Mouse (Mus musculus): ENCODE data around the gene Edem3.

Edem3 gene

DNA sequence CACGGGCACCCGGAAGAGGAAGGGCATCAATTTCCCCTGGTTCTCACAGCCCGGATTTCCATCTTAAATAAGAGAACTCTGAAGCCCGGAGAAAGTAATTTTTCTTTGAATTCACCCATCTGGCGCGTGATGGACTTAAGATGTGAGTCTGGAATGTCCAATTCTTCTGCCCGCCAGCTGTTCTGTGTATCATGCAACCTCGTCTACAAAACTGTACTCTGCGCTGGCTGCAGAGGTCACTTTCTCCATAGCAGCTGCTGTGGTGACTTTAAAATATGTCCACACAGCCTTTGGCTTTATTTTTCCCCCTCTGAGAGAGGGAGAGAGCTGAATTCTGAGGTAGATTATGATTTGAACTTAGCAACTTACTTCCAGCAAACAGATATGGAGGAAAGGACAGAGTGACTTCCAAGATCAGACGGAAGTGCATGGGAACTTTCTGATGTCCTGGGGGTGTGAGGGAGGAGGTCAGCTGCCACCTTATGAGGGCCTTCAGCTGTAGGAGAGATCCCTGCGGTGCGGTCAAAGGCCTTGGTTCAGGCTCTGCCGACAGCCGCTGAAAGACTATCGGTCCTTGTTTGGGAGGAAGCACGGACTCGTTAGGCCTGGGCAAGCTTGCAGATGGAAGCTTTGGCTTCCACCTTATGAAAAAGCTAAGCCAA is 108.1 kb downstream of the Edem3 start:
- no peak for DNase-seq (ENCODE audit: low spot score in 2 of 2)

DNA sequence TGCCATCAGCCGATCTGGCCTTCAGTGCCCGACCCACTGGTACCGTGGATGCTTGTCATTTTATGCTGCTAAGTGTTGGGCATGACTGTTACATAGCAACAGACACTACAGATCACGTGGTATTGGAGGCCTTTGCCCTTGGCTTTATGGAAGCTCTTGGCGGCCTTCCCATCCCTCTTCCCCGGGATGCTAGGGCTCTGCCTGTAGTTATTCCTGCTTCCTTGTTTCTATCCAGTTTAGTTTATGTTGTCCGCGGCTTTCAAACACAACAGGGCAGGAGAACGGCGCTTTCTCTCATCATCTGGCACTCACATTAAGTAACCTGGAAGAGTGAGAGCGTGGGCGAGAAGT is 108.6 kb downstream of the Edem3 start:
- no peak for DNase-seq (ENCODE audit: low spot score in 2 of 2)

GRCm38 (mm10) chr1:151864326-151864725 is 109.2 kb downstream of the Edem3 start:
- no peak for DNase-seq (ENCODE audit: low spot score in 2 of 2)
